Mouse (Mus musculus): Measurements from ENCODE around the gene Gm17655.
"Not testable (repeated sequence)": the region's sequence is repeated elsewhere in the genome, so short reads cannot be mapped to it uniquely, and the experiment has no call there.

Gene Gm17655

GRCm38 (mm10) chr5:110086161-110086866 lies 14.0 kb upstream of the Gm17655 start:
- peak; percentile 92 for DNase-seq (ENCODE audit: low read depth, low spot score)

- peak; percentile 91 for DNase-seq (ENCODE audit: low read depth, low spot score)
These were observed 10.6 kb upstream of the Gm17655 start for GRCm38 (mm10) chr5:110082961-110083360.

DNA sequence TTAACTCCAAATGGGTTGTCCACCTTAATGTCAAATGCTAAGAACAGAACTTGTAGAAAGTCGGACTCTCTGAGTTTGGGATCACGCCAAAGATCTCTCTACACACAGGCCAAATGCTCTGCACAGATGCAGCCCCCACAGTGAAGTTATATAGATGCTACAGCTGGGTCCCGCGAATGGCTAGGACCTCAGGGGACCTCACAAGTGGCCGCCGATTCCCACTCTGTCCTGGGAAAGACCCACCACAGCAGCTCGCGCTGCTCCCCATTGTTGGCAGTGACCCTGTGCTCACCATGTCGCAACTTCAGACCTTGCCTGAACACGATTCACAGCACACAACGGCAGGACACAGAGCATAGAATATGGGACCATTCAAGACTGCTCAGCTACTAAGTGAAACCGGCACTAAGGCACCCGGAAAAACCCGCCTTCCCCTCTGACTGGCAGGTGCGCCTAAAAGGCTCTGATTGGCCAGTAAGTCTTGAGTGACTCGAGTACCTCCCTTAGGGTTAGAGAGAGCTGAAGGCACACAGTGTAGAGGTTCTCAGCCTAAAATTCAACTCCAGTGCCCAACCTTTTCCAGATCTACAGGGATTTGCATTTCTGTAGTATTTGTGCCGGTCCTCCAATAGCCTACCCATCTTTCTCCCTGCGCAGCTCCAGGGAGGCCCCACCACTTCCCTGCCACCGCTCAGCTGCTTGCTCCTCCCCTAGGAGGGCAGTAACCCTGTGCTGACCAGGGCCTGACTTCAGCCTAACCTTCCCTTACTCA lies 14.5 kb downstream of the Gm17655 start:
- peak; percentile 91 for DNase-seq (ENCODE audit: low read depth, low spot score)

- DNase-seq (ENCODE audit: low read depth, low spot score): peak; percentile 58
These were observed 48.5 kb downstream of the Gm17655 start for GRCm38 (mm10) chr5:110023694-110024427.

GRCm38 (mm10) chr5:110023273-110023672 lies 49.0 kb downstream of the Gm17655 start:
- no peak for DNase-seq (ENCODE audit: low read depth, low spot score)

GRCm38 (mm10) chr5:110015775-110016174 lies 56.5 kb downstream of the Gm17655 start:
- DNase-seq (ENCODE audit: low read depth, low spot score): not testable (repeated sequence)

Data from ZHBTc4 (cell line).